Mouse (Mus musculus) naive thymus-derived CD4-positive, alpha-beta T cell, adult 2 months (primary cell): ENCODE data around the gene Syt1.

Experiments used
- DNase-seq: peaks from one replicate; pipeline ENCODE4 v3.0.0-alpha.2; 2011; ENCODE audit warnings: low read depth

Gene Syt1

GRCm38 (mm10) chr10:109010241-109011193 is at the start of gene Syt1:
Gene Syt1, minus strand, starts transcription at chr10:109010982.
- DNase-seq, result no peak

GRCm38 (mm10) chr10:109056500-109056899 is 45.7 kb upstream of the Syt1 start:
- DNase-seq, result no peak

DNA sequence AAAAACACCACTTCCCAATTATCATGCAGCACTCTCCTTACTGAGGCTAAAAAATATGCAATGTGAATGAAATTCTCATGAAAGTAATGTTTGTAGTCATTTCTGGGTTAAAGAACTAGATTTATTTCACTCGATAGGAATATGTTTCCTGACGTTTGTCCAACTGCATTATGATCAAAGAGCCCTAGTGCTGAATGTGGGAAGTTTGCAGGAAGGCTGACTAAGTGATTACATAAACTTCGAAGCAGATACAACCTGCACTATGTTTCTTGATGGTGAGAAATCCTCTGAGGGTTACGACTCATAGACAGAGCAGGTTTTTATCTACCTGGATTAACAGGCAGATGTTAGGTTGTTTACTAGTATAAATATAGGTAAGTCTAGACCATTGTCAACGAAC is 36.8 kb upstream of the Syt1 start:
- DNase-seq, result no peak

- DNase-seq, result no peak
These were observed 36.2 kb upstream of the Syt1 start for GRCm38 (mm10) chr10:109046988-109047387.

- no peak for DNase-seq
These were observed 714 bp upstream of the Syt1 start for GRCm38 (mm10) chr10:109011226-109012165.

- DNase-seq, result no peak
These were observed 951 bp downstream of the Syt1 start for GRCm38 (mm10) chr10:109009831-109010230.

DNA sequence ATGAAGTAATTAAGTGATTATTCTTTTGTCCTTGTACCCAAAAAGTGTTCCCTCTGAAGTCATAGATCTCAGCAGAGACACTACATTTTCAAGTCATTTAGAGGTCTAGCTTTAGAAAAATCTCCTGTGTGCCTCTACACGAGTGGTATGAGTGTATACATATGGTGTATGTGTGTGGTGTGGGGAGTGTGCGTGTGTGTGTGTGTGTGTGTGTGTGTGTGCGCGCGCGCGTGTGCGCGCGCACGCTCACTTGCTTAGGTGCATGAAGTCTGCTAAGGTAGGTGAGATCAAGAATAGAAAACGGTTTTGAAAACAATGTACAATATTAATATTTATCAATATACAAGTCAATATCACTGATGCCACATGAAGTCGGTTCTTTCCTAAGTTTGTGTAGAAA is 2.3 kb downstream of the Syt1 start:
- DNase-seq, result no peak

GRCm38 (mm10) chr10:109003482-109003881 is 7.3 kb downstream of the Syt1 start:
- DNase-seq, result no peak

DNA sequence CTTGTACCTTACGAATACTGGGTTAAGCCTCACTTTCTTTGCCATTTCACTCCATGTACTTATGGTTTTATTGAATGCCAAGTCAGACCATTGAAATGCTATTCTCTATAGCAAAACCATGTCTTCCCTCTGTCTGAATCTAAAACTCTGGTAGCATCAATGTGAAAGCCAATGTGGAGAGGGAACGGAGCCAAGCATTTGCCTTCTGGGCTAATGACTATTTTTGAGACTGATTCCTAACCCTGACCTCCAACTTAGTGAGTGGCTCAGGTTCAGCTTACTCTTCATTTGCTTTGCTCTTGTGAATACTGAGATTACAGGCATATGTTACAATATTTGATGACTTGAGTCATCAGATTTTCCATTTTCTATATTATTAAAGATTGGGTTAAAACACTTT is 23.5 kb downstream of the Syt1 start:
- no peak for DNase-seq

- DNase-seq, result no peak
These were observed 31.1 kb downstream of the Syt1 start for GRCm38 (mm10) chr10:108979660-108980059.

DNA sequence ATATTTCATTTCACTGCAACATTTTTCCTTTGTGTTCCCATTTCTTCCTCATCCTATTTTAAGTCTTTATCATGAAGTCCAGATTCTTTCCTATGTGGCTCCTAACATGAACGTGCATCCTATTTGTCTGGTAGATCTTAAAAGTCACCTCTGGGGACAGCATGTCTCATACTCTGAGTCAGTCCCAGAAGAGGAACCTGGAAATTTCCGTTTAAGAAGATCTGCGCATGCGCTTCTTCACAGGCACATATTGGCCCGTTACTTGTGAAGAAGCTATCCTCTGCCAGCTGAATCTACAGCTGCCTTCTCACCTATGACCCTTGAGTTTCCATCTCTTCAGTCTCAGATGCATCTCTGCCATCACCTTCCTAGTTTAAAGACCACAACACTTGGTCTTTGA is 55.8 kb downstream of the Syt1 start:
- no peak for DNase-seq

DNA sequence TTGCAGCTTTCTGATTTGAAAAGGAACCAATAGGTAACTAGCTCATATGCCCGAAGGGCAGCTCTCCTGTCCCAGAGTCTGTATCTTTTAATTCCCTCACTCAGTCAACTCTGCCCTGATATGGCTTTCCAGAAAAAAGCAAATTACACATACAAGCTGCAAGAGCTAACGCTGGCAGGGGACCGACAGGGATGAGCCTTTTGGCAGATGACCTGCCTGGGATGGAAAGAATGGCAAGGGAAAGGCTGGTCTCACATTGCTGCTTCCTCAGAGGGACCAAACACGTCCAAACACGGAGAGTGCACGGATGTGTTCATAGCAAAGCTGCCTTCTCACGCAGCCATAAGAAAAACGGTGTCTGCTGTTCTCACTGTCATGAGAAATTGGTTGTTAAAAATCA is 58.6 kb downstream of the Syt1 start:
- DNase-seq, result no peak

DNA sequence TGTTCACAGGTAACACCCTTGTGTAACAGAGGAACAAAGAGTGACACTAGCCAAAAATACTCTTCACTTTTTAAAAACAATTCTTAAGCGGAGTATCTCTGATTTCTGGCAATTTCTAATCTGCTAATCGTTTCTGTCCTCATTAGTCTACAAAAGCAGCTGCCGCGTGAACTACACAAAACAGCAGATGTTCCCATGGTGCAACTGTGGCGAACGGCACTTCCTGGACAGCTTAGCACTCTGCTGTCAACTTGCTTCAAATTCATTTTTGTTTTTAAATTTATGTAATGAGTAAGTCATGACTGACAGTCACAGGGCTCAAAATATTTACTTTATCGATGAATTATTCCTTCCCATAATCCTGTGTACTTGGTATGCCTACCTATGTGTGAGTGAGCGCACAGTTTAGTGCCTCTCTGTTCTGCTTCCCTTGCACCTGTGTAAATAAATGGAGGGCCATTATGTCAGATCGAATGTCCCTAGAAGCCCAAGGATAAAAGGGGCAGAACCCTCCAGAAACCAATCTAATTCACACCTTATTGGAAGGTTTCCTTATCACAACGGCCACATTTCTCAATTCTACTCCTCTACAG is 73.8 kb downstream of the Syt1 start:
- no peak for DNase-seq

DNA sequence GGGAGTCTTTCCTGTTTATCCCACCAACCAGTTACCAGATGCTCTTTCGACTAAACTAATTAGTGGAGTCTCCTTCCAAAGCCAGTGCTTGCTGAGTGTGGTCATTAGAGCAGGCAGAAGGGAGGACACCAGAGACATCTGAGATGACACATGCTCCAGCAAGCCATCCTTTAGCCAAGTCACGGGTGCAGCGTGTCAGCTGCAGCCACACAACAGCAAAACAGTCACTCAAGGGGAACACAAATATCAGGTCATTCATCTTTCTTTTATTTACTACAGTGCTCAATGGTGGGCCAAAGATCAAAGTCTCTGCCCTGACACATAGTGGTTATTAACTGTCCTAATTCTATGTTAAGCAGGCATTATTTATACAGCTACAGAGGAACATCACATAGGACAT is 80.5 kb downstream of the Syt1 start:
- DNase-seq, result no peak

GRCm38 (mm10) chr10:108929676-108930075 is 81.1 kb downstream of the Syt1 start:
- DNase-seq, result no peak

DNA sequence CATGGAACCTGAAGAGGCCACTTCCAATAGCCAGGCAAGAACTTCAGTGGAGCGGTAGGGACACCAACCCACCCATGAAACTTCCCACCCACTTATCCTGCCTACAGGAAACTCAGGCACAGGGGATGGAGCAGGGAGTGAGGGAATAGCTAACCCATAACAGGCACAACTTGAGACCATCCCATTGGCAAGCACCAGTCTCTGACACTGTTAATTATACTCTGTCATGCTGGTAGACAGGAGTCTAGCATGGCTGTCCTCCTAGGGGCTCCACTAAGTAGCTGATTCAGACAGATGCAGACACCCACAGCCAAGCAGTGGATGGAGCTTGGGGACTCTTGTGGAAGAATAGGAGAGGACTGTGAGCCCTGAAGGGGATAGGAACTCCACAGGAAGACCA is 105.5 kb downstream of the Syt1 start:
- DNase-seq, result no peak

DNA sequence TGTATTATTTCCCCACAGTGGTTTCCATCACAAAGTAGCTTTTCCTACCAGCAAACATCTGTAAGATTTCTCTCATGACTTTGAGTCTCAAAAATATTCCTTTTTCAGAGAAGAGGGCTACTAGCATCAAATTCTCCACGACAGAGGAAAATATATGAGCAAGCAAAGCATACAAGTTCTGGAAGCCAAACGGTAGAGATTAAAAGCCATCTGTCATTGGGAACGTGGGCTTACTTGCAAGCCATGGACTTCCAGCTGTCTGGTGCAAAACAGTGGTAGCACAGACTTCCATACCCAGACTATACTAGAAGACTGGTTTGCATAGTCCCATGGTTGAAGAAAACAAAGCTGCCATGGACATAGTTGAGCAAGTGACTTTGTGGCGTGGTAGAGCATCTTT is 106.4 kb downstream of the Syt1 start:
- no peak for DNase-seq

GRCm38 (mm10) chr10:108896529-108896928 is 114.3 kb downstream of the Syt1 start:
- DNase-seq, result no peak

- no peak for DNase-seq
These were observed 117.5 kb downstream of the Syt1 start for GRCm38 (mm10) chr10:108893288-108893687.

GRCm38 (mm10) chr10:108892441-108892840 is 118.3 kb downstream of the Syt1 start:
- no peak for DNase-seq

- no peak for DNase-seq
These were observed 121.7 kb downstream of the Syt1 start for GRCm38 (mm10) chr10:108889084-108889483.

DNA sequence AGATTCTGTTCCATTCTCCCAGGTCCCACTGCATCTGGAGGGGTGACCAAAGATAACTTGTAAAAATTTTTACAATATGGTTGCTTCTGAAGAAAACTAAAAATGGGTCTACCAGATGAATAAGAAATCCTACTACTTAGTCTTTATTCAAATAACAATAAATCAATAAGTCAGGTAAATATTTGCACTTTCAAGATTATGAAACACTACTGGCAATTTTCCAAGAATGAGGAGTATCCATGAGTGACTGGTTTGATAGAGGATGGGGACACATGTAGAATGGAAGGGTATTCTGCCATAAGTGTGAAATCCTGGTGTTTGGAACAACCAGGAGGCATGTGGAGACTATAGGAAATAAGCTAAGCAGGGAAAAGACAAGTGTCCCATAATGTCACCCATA is 124.0 kb downstream of the Syt1 start:
- no peak for DNase-seq
